Mouse (Mus musculus) heart, adult 18-20 months (tissue): ENCODE data around the gene Slc24a3. TPM values are rescaled to one million over a fixed set of nuclear protein-coding genes. Genes with fewer than 3 reads are reported as not detected.

Experiments
- DNase-seq, 2 experiments: peaks; one replicate each; pipeline ENCODE4 v3.0.0; 2021 to 2022; ENCODE audit warnings: mixed read lengths in 1 of 2
- total RNA-seq, 2 experiments: library from RNA; stranded (reverse); gene quantifications; 2 replicates each; pipeline ENCODE4 v1.2.3; 2021

Slc24a3 gene
- total RNA-seq, 2 experiments from 2014 or later = 1.7 to 4.3 TPM

DNA sequence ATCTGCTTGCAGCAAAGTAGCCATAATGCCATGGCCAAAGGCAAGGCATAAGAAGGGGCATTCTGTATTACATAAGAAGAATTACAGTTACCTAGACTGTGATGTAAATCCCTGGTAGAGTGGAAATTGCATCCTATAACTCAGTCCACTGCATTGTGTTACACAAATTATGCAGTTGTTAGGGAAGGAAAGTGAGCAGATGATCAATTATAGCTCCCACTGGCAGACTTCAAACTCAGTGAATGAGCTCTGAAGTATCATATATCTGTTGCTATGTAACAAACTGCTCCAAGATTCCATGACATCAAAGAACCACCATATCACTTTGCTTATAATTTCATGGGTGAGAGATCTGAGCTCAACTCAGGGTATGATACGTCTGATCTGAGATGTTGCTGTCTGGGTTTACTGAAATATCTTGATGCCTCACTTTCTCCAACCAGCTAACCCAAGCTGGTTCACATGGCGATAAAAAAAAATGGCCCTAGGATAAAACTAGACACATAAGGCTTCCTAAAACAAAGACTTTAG is 387.2 kb downstream of the Slc24a3 start:
- no peak for DNase-seq

DNA sequence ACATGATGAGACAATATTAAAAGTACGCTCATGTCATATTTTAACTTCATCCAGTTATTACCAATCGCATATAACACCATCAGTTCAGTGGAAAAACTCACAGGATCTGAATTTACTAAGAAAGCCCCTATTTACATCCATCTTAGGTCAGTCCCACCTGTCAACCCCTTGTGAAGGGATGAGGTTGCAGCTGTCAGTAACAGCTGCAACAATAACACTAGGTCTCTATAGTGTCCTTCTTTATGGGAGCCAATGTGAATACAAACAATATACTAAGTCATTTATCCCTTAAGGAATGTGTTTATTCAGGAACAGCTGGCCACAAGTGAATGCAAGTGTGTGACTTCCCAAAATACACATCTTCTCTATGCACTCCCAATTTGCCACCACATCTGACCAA is 388.2 kb downstream of the Slc24a3 start:
- DNase-seq = no peak

DNA sequence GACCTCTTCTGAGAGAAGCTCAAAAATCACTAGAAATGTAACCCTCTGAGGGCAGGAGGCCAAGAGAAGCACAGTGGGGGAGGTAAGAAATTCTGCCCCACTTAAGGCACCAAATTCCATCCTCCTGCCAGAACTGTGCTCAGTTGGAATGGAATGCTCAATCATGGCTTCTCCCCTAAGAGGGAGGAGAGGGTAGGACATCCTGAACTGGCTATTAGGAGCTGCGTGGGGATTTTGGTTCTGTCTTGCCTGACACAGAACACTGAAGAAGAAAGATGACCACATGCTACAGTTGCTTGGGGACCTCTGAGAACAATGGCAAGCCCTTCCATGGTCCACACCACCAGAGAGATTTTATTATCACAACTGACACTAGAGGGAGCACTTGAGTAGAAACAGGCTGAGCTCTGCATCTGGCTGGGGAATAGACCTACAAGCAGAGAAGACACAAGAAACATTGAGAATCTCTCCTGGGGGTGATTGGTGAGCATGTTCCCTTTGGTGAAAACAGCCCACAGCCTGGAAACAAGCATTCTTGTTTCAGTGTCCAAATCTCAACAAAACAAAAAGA is 389.9 kb downstream of the Slc24a3 start:
- peak; percentile 24 to 71 for DNase-seq

DNA sequence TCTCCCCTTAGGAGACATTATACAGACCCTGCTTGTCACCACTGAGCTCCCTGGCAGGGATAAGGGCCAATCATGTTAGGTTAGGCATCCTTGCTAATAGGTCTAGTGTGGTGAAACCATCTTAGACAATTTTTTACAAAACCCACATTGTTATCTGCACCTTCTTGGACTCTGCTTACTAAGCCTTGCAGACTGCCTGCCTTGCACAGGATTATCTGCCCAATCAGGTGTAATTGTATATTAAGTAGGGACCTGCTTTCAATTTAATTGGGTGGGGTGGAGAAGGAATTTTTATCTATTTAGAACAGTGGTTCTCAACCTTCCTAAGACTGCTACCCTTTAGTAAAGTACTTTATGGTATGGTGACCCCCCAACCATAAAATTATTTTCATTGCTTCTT is 394.9 kb downstream of the Slc24a3 start:
- no peak for DNase-seq

DNA sequence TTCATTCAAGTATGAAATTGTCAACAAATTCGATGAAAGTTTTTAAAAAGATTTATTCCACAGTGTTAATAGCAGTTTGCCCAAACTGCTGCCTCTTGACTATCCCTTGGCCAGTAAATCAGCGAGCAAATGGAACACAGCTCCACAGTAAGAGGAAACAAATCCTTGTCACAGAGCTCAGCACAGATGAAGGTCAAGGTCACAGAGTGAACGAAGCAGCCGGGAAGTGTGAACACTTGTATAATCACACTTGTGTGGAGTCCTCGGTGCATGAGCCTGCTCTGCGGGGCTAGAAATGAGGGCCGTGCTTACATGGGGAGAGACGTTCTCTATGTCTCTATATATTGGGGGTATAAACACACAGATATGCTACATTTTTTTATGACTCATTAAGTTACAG is 397.0 kb downstream of the Slc24a3 start:
- no peak for DNase-seq

DNA sequence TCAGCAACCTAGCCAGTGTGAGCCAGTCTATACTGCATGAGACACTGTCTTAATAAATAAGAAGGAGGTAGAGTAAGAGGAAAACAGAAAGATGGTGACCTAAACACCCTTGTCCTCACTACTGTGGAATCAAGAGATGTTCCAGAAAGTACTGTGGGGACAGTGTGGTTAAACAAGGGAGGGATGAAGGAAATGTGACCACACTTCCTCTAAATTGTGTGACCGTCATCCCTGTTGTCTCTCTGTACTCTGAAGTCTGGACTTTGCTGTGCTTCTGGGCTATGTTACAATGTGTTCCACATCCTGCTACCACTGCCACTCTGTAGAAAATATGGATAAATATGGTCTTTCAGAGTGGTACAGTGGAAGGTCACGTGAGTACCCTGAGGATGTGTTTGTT is 399.4 kb downstream of the Slc24a3 start:
- no peak for DNase-seq

DNA sequence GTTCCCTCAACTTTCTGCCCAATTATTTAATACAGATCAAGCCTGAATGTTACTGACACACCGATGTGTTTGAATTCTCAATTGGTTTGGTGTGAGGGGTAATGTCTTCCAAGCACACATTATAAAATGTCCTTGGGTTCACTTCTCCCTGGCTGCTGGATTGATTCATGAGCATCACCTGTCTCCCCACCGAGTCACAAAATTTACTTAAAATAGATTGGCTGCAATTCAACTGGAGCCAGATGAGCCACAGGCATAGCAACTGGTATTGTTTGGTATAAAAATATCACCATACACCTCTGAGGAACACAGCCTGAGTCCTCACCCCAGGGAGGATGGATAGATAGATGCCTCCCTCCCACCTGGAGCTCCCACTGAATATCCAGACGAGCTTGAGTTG is 404.4 kb downstream of the Slc24a3 start:
- no peak for DNase-seq

DNA sequence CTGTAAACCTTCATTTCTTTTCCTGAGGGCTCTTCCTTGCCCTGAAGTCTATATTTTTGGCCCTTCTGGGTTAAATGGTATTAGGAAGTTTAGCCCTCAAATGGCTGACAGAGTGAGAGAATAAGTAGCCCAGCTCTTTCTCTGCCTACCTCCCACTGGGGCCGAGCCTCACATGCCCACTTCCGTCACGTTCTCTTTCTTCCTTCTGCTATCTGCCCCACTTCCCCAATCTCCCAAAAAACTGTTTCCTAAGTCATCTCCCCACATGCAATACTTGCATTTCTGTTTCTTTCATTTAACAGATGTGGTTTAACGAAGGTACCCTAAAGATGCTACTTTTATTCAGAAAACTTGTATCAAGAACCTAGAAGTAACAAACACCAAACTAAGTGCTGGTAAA is 406.6 kb downstream of the Slc24a3 start:
- no peak for DNase-seq

DNA sequence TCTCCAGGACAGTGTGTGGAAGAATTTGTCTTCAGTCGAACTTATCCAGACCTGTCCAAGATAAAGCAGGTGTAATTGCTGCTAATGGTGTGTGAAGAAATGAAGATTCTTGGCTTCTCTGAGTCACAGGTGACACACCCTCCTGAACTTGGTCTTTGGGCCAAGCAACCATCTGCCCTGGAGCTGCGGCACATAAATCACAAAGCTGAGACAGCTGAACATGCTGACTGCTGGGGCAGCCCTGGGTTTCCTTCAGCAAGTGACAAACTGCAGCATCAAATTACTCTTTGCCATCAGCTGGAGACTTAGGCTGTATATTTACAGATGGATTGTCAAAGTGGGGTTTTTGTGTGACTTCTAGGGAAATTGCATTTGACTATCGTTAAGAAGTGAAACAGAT is 415.5 kb downstream of the Slc24a3 start:
- DNase-seq = no peak

DNA sequence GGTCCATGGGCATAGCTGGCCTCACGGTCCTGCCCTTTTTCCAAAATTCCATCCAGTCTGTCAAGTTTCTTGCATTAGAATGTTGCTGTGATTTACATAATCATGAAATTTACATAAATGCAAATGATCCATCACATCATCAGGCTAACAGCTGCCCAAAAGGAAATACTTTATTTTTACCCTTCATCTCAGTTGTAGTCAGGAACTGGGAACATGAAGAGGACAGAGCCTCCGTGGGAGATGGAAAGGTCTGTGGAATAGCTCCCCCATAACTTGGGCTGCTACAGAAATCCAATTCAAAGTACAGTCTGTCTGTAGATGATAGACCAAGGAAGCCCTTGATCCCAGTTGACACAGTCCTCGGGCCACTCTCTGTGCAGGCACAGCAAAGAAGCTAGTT is 417.9 kb downstream of the Slc24a3 start:
- DNase-seq = no peak

DNA sequence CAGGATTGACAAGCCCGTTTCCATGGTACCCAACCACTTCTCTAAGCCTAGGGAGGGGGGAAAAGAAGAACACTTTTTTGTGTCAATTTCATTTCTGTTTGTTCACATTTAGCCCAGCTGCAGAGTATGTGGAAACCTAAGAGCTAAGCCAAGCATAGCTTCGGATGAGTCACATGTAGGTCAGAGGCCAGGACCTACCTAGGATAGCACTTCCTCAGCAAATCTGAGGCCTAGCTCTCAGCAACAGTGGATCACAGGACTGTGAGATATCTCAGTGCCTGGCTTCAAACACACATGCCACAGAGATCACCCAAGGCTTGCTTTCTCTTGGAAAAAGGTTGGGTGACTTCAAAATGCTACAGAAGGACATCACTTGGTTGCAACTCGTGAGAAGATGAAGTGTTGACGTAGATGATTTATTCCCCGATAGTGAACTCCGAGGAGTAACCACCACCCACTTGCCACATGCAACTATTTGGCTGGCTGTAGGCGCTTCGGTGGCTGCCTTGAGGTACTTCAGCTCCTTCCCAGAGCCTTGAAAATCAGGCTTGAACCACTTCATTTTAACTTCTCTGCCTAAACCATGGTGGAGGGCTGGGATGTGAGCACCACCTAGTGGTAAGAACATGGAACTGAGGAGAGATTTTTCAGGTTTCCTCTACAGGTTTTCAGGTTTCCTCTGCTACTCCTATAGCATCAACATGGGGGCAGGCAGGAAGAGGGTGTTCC is 420.6 kb downstream of the Slc24a3 start:
- peak; percentile 14 to 61 for DNase-seq

DNA sequence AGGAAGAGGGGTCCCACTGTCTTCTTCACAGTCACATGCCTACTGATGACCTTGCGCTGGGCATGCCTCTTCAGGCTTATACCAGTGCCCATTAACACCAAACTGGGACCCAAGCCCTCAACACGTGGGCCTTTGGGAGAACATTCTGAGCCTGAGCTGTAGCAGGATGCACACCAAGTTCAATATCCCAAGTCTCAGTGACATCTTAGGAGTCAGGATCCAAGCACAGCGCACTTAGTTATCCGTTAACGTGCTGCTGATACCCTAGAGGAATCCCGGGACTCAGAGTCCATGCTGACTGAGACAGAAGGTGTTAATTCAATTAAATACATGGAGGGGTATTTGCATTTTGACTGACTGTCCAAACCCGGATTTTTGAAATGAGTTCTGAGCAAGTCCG is 424.3 kb downstream of the Slc24a3 start:
- DNase-seq = no peak

DNA sequence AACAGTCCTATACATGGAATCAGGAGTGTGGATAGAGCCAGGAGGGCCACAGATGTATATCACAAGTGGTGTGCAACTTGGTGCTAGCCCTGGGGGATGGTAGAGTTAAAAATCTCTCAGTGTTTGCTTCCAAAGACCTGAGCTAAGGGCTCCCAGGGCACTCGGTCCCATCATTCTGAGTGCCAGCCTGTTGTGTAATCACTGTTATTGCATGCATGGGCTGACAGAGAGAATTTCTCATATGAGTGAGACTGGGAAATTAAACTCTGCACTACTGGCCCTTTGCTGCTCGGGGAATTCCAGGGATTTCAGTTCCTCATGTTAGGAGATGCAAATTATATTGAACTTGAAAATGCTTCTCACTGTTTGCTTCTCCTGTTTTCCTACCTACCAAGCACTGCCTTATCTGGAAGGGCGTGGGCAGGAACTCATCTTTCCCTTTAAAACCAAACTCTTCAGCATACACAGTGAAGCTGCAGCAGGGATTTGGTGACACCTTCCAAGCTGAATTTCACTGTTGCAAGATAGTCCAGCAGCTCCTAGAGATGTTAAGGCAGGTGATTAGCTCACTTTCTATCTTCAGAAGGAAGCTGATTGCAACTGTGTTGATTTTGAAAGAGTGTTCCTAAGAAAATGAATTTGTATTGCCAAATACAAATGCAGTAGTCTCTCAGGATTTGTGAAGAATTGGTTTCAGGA is 426.2 kb downstream of the Slc24a3 start:
- DNase-seq = peak in 1 of 2 experiments; percentile 4

DNA sequence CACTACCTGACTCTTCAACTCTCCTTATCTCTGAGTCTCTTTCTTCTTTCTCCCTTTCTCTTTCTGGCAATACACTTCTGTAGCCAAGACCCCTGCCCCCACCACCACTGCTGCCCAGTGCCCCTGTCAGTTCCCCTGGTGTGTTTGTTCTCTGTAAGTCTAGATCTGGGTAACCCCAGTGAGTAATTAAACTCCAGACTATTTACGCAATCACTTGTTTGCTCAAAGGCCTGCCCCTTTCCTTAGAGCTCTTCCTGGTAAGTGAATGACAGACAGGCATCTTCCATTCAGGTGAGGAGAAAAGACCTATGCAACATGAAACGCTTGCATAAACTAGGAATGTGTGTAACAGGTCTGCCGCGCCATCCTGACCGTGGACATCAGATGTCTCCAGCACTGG is 430.3 kb downstream of the Slc24a3 start:
- no peak for DNase-seq

DNA sequence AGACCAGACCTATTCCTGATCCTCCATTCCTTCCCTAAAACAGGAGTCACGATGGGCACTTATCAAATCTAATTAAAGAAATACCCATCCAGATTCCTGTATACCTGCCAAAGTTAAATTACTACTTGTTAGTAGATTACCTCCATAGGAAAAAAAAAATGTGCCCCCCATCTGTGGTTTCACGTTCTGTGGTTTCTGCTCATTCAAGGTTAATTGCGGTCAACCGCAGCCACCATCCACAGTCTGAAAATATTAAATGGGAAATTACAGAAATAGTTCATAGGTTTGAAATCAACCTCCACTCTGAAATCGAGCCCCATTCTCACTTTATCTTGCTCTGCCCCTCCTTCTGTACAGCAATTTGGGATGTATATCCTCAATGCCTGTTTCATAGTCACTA is 440.3 kb downstream of the Slc24a3 start:
- DNase-seq = no peak

DNA sequence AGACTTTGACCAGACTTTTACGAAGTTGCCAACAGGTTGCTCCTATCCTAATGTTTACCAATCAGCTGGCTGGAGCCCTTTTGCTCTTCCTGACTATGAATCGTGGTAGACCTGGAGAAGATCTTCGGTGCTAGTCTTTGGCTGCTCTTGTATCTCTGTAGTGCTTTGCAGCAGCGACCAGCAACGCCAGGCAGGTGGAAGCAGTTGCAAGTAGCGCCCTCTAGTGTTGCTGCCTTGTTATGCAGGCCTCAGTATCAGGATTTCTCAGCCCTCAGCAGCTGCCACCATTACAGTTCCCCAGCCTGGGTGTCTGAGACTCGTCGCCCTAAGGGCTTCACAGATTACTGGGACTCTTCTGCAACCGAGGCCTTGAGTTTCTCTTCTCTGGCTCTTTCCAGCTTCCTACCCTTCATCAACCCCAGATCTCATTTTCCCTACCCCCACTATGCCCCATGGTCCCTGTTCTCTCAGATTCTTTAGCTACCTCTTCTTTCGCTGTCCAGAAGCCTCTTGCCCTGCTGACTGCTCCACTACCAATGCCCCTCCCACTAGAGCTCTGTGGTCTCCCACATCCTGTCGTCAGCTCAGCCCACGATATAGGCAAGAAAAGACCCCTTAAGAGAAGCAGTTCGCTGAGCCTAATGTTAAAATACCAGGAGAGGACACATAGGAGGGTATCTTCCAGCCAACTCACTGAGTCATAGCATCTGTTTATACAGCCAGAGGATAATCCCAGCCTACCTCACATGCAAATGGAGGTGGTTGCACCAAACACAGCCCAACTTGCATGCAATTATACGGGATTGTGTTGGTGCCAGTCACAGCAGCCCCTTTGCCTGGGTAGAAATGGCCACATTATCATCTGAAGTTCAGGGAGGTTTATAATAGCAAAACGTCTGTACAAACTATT is 443.5 kb downstream of the Slc24a3 start:
- peak; percentile 8 to 40 for DNase-seq

DNA sequence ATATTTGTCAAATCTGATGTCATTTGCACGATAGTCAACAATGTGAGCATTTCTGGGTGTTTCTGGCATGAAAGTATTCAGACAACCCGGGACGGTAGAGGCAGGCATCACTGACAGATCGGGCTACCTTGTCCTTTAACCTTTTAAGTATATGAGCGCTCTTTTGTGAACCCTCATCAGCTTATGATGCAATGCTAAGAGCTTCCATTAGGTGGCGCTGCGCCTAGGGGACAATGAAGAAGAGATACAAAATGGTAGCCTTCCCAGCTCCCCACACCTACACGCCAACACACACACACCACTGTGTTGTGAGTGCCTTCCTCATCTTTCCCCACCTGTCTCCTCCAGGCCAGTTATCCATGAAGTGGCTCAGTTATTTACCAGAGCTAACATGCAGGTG is 445.4 kb downstream of the Slc24a3 start:
- DNase-seq = no peak

DNA sequence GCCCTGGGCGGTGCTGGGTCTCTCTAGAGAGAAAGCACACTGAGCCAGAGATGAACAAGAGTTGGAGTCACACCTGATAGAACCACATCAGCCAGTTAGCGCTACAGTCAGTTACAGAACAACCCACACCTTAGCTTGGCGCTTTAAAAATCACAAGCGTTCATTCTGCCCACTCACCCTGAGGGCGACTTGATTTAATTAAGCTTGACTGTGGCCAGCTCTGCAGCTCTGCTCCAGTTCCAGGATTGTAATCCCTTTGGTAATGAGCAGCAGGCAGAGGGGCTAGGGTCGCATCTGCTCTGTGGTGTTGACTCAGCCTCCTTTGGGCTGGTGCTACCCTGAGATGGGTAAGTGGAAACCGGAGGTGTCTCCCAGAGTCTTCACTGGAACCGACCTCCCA is 446.2 kb downstream of the Slc24a3 start:
- no peak for DNase-seq

DNA sequence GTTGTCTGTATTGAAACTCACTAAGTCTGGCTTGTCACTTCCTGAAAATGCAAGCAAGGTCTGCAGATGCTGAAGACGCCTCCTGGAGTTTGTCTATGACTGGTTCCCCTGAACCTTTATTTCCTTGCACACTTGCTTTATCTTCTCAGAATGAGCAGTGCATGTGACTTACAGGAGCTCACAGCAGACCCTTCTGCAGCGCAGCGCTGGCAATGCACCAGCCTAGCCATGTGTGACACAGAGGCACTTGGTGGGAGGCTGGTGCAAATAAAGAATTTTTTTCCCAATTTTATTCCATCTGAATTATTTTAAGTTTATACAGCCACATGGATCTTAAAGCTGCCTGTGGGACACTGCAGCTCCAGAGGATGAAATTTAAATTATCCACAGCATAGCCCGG is 452.1 kb downstream of the Slc24a3 start:
- no peak for DNase-seq

DNA sequence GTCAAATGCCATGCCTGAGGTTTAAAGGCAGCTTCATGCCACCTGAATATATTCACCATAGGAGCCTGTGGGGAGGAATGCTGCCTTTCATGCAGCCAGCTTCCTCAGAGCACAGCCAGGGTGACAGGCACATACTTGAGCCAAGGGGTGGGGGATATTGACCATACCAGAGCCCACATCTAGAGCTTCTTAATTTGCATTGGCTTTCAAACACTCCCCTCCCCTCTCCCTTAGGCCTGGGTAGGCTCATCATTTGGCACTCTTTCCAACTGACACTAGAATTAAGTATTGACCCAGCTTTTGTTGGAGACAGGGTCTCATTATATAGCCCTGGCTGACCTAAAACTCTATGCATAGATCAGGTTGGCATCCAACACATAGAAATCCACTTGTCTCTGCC is 453.2 kb downstream of the Slc24a3 start:
- no peak for DNase-seq

DNA sequence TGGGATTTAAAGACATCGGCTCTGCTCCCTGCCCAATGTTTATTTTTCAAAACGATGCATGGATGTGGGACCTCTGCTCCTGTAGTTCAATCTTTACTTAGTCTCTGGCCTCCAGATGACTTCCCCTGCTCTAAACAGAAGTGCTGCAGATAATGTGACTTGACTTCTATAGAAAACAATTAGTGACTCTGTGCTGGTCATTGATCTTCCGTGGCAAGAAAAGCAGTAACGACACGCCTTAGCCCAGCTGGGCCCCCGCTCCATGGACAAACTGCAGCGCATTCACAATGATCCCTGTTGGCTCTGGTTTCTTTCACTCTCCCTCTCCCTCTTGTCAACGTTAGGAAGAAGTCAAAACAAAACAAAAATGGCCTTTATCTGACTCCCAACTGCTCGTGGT is 453.6 kb downstream of the Slc24a3 start:
- DNase-seq = no peak

DNA sequence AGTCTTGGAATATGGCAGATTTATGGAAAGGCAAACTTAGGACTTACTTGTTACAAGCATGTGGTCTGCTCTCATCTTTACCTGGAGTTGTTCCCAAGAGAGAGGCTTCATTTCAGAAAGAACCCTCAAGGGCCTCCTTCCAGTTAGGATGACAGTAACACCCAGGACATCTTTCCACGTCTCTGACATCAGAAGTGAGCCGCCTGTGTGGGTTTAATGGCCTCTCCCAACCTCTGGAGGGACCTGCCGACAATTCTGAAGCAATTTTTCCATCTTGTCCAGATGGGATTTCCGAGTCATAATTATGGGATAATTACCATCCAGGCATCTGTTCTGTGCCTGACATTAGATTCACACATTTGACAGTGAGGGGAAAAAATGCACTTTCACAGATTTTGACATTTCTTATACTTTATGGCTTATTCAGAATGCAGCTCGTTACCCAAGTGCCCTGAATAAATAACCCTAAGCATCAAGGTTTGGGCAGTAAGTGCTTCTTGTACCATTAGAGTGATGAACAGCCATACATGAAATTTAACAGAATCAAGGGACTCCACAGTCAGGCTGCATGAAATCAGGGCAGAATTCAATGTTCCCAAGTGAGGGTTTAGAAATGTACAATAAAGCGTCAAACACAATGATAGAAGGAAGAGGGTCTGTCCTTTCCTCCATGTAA is 463.7 kb downstream of the Slc24a3 start:
- DNase-seq = no peak
